Mouse (Mus musculus): ENCODE results near the gene Nxf1. TPM values are rescaled to one million over a fixed set of nuclear protein-coding genes. Genes with fewer than 3 reads are reported as not detected.

Nxf1 gene
- polyA plus RNA-seq, 2 experiments: 77.4 to 90.9 TPM

DNA sequence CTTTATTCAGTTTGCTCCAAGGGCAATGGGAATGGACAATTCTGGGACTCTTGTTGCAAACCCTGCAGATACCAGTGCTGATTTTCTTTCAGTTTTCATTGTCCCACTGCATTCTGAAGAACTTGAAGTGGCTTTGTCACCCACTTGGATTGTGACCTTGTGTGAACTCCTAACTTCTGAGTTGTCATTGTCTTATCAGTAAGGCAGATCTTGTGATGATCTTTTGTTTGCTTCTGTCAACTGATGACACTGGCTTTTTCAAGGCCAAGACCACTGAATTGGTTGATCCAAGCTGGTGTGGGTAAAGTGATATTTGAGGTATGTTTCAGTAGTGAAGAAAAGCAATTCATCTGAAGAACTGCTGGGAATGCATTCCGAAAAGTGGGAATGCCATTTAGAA, 11.5 kb upstream of the Nxf1 start:
- TF ChIP-seq CTCF (IDR thresholded peaks at IDR 0.05; ENCODE audit: low read depth) (no peak), EP300 (IDR thresholded peaks at IDR 0.05; ENCODE audit: low read depth) (no peak)
- Histone ChIP-seq H3K27me3 (ENCODE audit: control insufficient read depth, insufficient read depth, low read length) (no peaks in the 10 kb centered on the region), H3K4me1 (replicated peaks; ENCODE audit: control insufficient read depth in 2 of 2, insufficient read depth in 2 of 2, low read length in 1 of 2) (peaks cover 9 to 13% of the 10 kb centered on the region in 2 experiments), H3K9ac (replicated peaks) (no peak overlapping the region), H3K4me2 (ENCODE audit: low read depth) (no peak overlapping the region), H3K27ac (no peak overlapping the region), H3K9me3 (ENCODE audit: control insufficient read depth, low read length) (no peaks in the 10 kb centered on the region), H3K4me3 (ENCODE audit: insufficient read depth in 1 of 2, low read depth in 2 of 2, low read length in 2 of 2) (no peak overlapping the region), H3K36me3 (replicated peaks; ENCODE audit: control insufficient read depth, insufficient read depth, low read depth) (peaks cover 77% of the 10 kb centered on the region)
- WGBS (ENCODE audit: insufficient replicate concordance): 77% methylated on average over 1 of the region's 1 CpGs
- DNase-seq (ENCODE audit: low read depth in 3 of 3, low spot score in 3 of 3): no peak
- no peak for ATAC-seq (ENCODE audit: insufficient read depth)

DNA sequence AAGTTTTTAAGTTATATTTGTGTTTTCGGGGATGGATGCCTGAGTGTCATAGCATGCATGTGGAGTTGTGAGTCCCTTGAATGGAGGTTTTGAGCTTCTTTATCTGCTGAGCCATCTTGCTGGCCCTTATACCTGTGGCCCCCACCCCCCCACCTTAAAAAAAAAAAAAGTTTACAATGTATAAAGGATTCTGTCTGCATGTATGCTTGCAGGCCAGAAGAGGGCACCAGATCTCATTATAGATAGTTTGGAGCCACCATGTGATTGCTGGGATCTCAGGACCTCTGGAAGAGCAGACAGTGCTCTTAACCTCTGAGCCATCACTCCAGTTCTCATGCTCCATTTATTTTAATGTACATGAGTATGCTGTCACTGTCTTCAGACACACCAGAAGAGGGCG, 9.5 kb upstream of the Nxf1 start:
- H3K4me3 ChIP-seq (ENCODE audit: insufficient read depth in 1 of 2, low read depth in 2 of 2, low read length in 2 of 2): no peak overlapping the region
- peaks cover 4 to 6% of the 10 kb centered on the region in 2 experiments; a peak in 3 of 4 replicates for H3K4me1 ChIP-seq (replicated peaks; ENCODE audit: control insufficient read depth in 2 of 2, insufficient read depth in 2 of 2, low read length in 1 of 2)
- WGBS (ENCODE audit: insufficient replicate concordance): 62% methylated on average over 2 of the region's 2 CpGs
- TF ChIP-seq CTCF (IDR thresholded peaks at IDR 0.05; ENCODE audit: low read depth) (peak; percentile 62), EP300 (IDR thresholded peaks at IDR 0.05; ENCODE audit: low read depth) (no peak)
- H3K27ac ChIP-seq: no peak overlapping the region
- peaks cover 88% of the 10 kb centered on the region for H3K36me3 ChIP-seq (replicated peaks; ENCODE audit: control insufficient read depth, insufficient read depth, low read depth)
- peak; percentile 38; the same call in 1 of the 2 replicates for ATAC-seq (ENCODE audit: insufficient read depth)
- H3K9me3 ChIP-seq (ENCODE audit: control insufficient read depth, low read length): no peaks in the 10 kb centered on the region
- H3K4me2 ChIP-seq (ENCODE audit: low read depth): no peak overlapping the region
- no peak overlapping the region for H3K9ac ChIP-seq (replicated peaks)
- H3K27me3 ChIP-seq (ENCODE audit: control insufficient read depth, insufficient read depth, low read length): no peaks in the 10 kb centered on the region
- DNase-seq (ENCODE audit: low read depth in 3 of 3, low spot score in 3 of 3): no peak

DNA sequence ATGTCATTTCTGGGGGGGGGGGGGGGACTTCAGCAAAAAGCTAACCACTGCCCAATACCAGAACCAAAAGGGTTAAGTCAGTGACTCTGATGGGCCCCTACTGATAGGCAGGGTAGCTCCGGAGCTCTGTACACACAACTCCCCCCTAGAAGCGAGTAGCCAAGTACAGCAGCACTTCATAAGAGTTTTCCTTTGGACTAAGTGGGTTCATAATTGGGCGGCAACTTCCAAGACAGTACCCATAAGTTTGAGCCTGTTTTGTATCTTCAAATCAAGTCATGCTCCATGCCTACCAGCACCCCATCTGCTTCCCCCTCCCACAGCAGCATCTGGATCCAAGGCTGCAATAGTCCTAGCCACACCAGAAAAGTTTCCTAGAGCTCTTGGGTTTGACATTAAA, 1.2 kb upstream of the Nxf1 start:
- ATAC-seq (ENCODE audit: insufficient read depth) (no peak), DNase-seq (ENCODE audit: low read depth in 3 of 3, low spot score in 3 of 3) (no peak)
- H3K27me3 ChIP-seq (ENCODE audit: control insufficient read depth, insufficient read depth, low read length): no peaks in the 10 kb centered on the region
- H3K9me3 ChIP-seq (ENCODE audit: control insufficient read depth, low read length): no peaks in the 10 kb centered on the region
- peaks cover 14 to 18% of the 10 kb centered on the region in 2 experiments for H3K4me1 ChIP-seq (replicated peaks; ENCODE audit: control insufficient read depth in 2 of 2, insufficient read depth in 2 of 2, low read length in 1 of 2)
- H3K27ac ChIP-seq: peak overlapping the region; percentile 41
- peak overlapping the region; percentile 95 for H3K4me2 ChIP-seq (ENCODE audit: low read depth)
- H3K9ac ChIP-seq (replicated peaks): peak overlapping the region; percentile 79
- TF ChIP-seq CTCF (IDR thresholded peaks at IDR 0.05; ENCODE audit: low read depth) (no peak), EP300 (IDR thresholded peaks at IDR 0.05; ENCODE audit: low read depth) (no peak)
- peak overlapping the region; percentile 33 to 92 for H3K4me3 ChIP-seq (ENCODE audit: insufficient read depth in 1 of 2, low read depth in 2 of 2, low read length in 2 of 2)
- WGBS (ENCODE audit: insufficient replicate concordance): 23% methylated on average over 3 of the region's 3 CpGs
- H3K36me3 ChIP-seq (replicated peaks; ENCODE audit: control insufficient read depth, insufficient read depth, low read depth): peaks cover 33% of the 10 kb centered on the region

DNA sequence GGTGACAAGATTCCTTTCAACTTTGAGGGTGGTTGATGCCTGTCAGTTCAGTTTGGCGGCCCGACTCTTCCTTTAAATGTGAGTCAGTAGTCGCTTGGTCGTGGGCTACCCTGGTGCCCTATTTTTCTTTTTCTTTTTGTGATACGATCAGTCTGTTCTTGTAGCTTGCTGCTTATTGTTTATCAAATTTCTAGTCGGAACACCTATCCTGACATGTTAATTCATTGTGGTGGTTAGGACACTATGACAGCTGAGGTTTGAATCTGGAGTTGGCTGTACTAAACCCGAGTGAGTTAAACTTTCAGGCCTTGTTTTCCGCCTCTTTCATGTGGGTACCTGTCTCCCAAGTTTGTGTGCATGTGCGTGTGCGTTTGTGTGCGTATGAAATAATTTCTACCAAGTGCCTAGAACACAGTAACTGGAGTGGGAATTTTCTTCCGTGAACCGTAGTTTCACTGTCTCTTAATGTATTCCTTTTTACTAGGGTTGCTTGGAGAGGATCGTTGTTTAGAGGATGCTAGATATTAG, 662 bp downstream of the Nxf1 start:
- Histone ChIP-seq H3K36me3 (replicated peaks; ENCODE audit: control insufficient read depth, insufficient read depth, low read depth) (peaks cover 22% of the 10 kb centered on the region), H3K27me3 (ENCODE audit: control insufficient read depth, insufficient read depth, low read length) (no peaks in the 10 kb centered on the region), H3K9me3 (ENCODE audit: control insufficient read depth, low read length) (no peaks in the 10 kb centered on the region), H3K4me1 (replicated peaks; ENCODE audit: control insufficient read depth in 2 of 2, insufficient read depth in 2 of 2, low read length in 1 of 2) (peaks cover 14 to 18% of the 10 kb centered on the region in 2 experiments), H3K4me2 (ENCODE audit: low read depth) (peak overlapping the region; percentile 95), H3K27ac (peak overlapping the region; percentile 86), H3K9ac (replicated peaks) (peak overlapping the region; percentile 97), H3K4me3 (ENCODE audit: insufficient read depth in 1 of 2, low read depth in 2 of 2, low read length in 2 of 2) (peak overlapping the region; percentile 92)
- 3% methylated on average over 14 of the region's 14 CpGs for WGBS (ENCODE audit: insufficient replicate concordance)
- DNase-seq (ENCODE audit: low read depth in 3 of 3, low spot score in 3 of 3): no peak
- TF ChIP-seq EP300 (IDR thresholded peaks at IDR 0.05; ENCODE audit: low read depth) (no peak), CTCF (IDR thresholded peaks at IDR 0.05; ENCODE audit: low read depth) (no peak)
- no peak for ATAC-seq (ENCODE audit: insufficient read depth)

DNA sequence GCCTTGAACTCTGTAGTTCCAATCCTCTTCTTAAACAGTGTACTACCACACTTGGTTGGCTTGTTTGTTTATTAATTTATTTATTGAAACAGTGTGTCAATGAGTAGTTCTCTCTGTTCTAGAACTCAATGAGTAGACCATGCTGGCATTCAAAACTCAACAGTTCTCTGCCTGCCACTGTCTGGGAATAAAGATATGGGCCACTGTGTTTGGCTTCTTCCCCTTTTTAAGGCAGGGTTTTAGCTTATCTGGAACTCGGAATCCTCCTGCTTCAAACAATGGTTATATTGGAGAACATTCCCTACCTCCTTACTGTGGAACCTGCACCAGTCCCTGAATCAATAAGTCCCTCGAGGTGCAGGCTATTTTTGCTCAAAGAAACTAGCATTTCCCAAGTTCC, 2.0 kb downstream of the Nxf1 start:
- Histone ChIP-seq H3K4me2 (ENCODE audit: low read depth) (peak overlapping the region; percentile 95), H3K9ac (replicated peaks) (peak overlapping the region; percentile 97), H3K4me3 (ENCODE audit: insufficient read depth in 1 of 2, low read depth in 2 of 2, low read length in 2 of 2) (peak overlapping the region in 1 of 2 experiments; percentile 92; a peak in 2 of 4 replicates), H3K4me1 (replicated peaks; ENCODE audit: control insufficient read depth in 2 of 2, insufficient read depth in 2 of 2, low read length in 1 of 2) (peaks cover 14 to 18% of the 10 kb centered on the region in 2 experiments), H3K27ac (peak overlapping the region; percentile 27), H3K27me3 (ENCODE audit: control insufficient read depth, insufficient read depth, low read length) (no peaks in the 10 kb centered on the region), H3K9me3 (ENCODE audit: control insufficient read depth, low read length) (no peaks in the 10 kb centered on the region), H3K36me3 (replicated peaks; ENCODE audit: control insufficient read depth, insufficient read depth, low read depth) (peaks cover 27% of the 10 kb centered on the region)
- no peak for ATAC-seq (ENCODE audit: insufficient read depth)
- TF ChIP-seq CTCF (IDR thresholded peaks at IDR 0.05; ENCODE audit: low read depth) (no peak), EP300 (IDR thresholded peaks at IDR 0.05; ENCODE audit: low read depth) (no peak)
- no peak for DNase-seq (ENCODE audit: low read depth in 3 of 3, low spot score in 3 of 3)
- WGBS (ENCODE audit: insufficient replicate concordance): 26% methylated on average over 2 of the region's 2 CpGs
